Mouse (Mus musculus) erythroblast, embryonic 14.5 days (primary cell): Measurements from ENCODE around the gene Sipa1l3. TPM values are rescaled to one million over a fixed set of nuclear protein-coding genes. Genes with fewer than 3 reads are reported as not detected.

ENCODE experiments used
- H3K27me3 ChIP-seq: 2 replicates; pipeline ENCODE4 v1.6.1; 2012; ENCODE audit warnings: inconsistent platforms; ENCODE audit not compliant: control insufficient read depth
- H3K36me3 ChIP-seq: 2 replicates; pipeline ENCODE4 v1.6.1; 2012; ENCODE audit warnings: mild to moderate bottlenecking, inconsistent platforms; ENCODE audit not compliant: control insufficient read depth
- H3K4me1 ChIP-seq: 2 replicates; pipeline ENCODE4 v1.6.1; 2012; ENCODE audit warnings: inconsistent platforms; ENCODE audit not compliant: control insufficient read depth
- H3K4me3 ChIP-seq: replicated peaks from 2 replicates; pipeline ENCODE3; 2012; ENCODE audit warnings: moderate library complexity, mild to moderate bottlenecking, inconsistent platforms
- H3K9me3 ChIP-seq: 2 replicates; pipeline ENCODE4 v1.6.1; 2012; ENCODE audit warnings: low read length, inconsistent platforms, mixed read lengths; ENCODE audit not compliant: control insufficient read depth
- GATA1 ChIP-seq: IDR thresholded peaks from 2 replicates; pipeline ENCODE4 v1.6.1; 2012; ENCODE audit warnings: low read length, inconsistent platforms, mixed read lengths
- TAL1 ChIP-seq: IDR thresholded peaks from 3 replicates; pipeline ENCODE4 v1.6.1; 2012; ENCODE audit warnings: low read length, inconsistent platforms, mixed read lengths
- polyA plus RNA-seq: library from polyadenylated mRNA; stranded (reverse); fragments of >175 nt; gene quantifications from 2 replicates; pipeline ENCODE4 v1.2.3, GENCODE M21; 2012

The Sipa1l3 gene
- polyA plus RNA-seq, 1 experiment: 2.0 TPM

GRCm38 (mm10) chr7:29454965-29455364, 63.5 kb downstream of the Sipa1l3 start:
- H3K27me3 ChIP-seq: no peaks in the 10 kb centered on the region
- H3K4me1 ChIP-seq: peaks cover 1% of the 10 kb centered on the region; the same call in 1 of the 2 replicates
- no peak for TF ChIP-seq TAL1
- no peak for TF ChIP-seq GATA1
- no peaks in the 10 kb centered on the region for H3K36me3 ChIP-seq
- H3K4me3 ChIP-seq: no peak overlapping the region
- no peaks in the 10 kb centered on the region for H3K9me3 ChIP-seq

- Histone ChIP-seq H3K4me1 (peaks cover 1% of the 10 kb centered on the region; the same call in 1 of the 2 replicates), H3K4me3 (no peak overlapping the region), H3K9me3 (no peaks in the 10 kb centered on the region), H3K27me3 (no peaks in the 10 kb centered on the region), H3K36me3 (no peaks in the 10 kb centered on the region)
- TF ChIP-seq TAL1 (no peak), GATA1 (no peak)
Measured at GRCm38 (mm10) chr7:29452991-29453741, 65.3 kb downstream of the Sipa1l3 start.

GRCm38 (mm10) chr7:29452381-29452780, 66.1 kb downstream of the Sipa1l3 start:
- H3K9me3 ChIP-seq: no peaks in the 10 kb centered on the region
- H3K4me1 ChIP-seq: no peaks in the 10 kb centered on the region; the same call in 1 of the 2 replicates
- no peaks in the 10 kb centered on the region for H3K27me3 ChIP-seq
- H3K36me3 ChIP-seq: no peaks in the 10 kb centered on the region
- TF ChIP-seq GATA1 (no peak), TAL1 (no peak)
- H3K4me3 ChIP-seq: no peak overlapping the region

GRCm38 (mm10) chr7:29450175-29450574, 68.3 kb downstream of the Sipa1l3 start:
- Histone ChIP-seq H3K9me3 (no peaks in the 10 kb centered on the region), H3K27me3 (no peaks in the 10 kb centered on the region), H3K36me3 (no peaks in the 10 kb centered on the region), H3K4me1 (no peaks in the 10 kb centered on the region; the same call in 1 of the 2 replicates), H3K4me3 (no peak overlapping the region)
- no peak for TF ChIP-seq GATA1
- no peak for TF ChIP-seq TAL1

- Histone ChIP-seq H3K9me3 (no peaks in the 10 kb centered on the region), H3K27me3 (no peaks in the 10 kb centered on the region), H3K4me1 (no peaks in the 10 kb centered on the region; the same call in 1 of the 2 replicates), H3K4me3 (no peak overlapping the region), H3K36me3 (no peaks in the 10 kb centered on the region)
- no peak for TF ChIP-seq TAL1
- no peak for TF ChIP-seq GATA1
Measured at GRCm38 (mm10) chr7:29448830-29449229, 69.6 kb downstream of the Sipa1l3 start.

- H3K4me3 ChIP-seq: no peak overlapping the region
- H3K27me3 ChIP-seq: no peaks in the 10 kb centered on the region
Measured at GRCm38 (mm10) chr7:29447147-29447829, 71.2 kb downstream of the Sipa1l3 start.

GRCm38 (mm10) chr7:29446156-29446555, 72.3 kb downstream of the Sipa1l3 start:
- Histone ChIP-seq H3K9me3 (no peaks in the 10 kb centered on the region), H3K4me3 (no peak overlapping the region), H3K36me3 (no peaks in the 10 kb centered on the region), H3K4me1 (no peaks in the 10 kb centered on the region; the same call in 1 of the 2 replicates), H3K27me3 (no peaks in the 10 kb centered on the region)
- TF ChIP-seq TAL1: no peak
- no peak for TF ChIP-seq GATA1

More at GRCm38 (mm10) chr7:29447147-29447829, 71.2 kb downstream of the Sipa1l3 start:
- no peak for TF ChIP-seq GATA1
- no peak for TF ChIP-seq TAL1
- no peaks in the 10 kb centered on the region for H3K9me3 ChIP-seq
- no peaks in the 10 kb centered on the region for H3K36me3 ChIP-seq
- H3K4me1 ChIP-seq: no peaks in the 10 kb centered on the region; the same call in 1 of the 2 replicates

GRCm38 (mm10) chr7:29444527-29444926, 73.9 kb downstream of the Sipa1l3 start:
- no peak overlapping the region for H3K4me3 ChIP-seq
- TF ChIP-seq GATA1: no peak
- TF ChIP-seq TAL1: no peak
- H3K4me1 ChIP-seq: no peaks in the 10 kb centered on the region; the same call in 1 of the 2 replicates
- H3K27me3 ChIP-seq: no peaks in the 10 kb centered on the region
- H3K9me3 ChIP-seq: no peaks in the 10 kb centered on the region
- no peaks in the 10 kb centered on the region for H3K36me3 ChIP-seq

GRCm38 (mm10) chr7:29444070-29444469, 74.4 kb downstream of the Sipa1l3 start:
- Histone ChIP-seq H3K36me3 (no peaks in the 10 kb centered on the region), H3K4me1 (no peaks in the 10 kb centered on the region; the same call in 1 of the 2 replicates), H3K4me3 (no peak overlapping the region), H3K9me3 (no peaks in the 10 kb centered on the region), H3K27me3 (no peaks in the 10 kb centered on the region)
- TF ChIP-seq TAL1: no peak
- TF ChIP-seq GATA1: no peak
